ENCODE assay signal across 10 mouse cellular contexts in the genomic region with DNA sequence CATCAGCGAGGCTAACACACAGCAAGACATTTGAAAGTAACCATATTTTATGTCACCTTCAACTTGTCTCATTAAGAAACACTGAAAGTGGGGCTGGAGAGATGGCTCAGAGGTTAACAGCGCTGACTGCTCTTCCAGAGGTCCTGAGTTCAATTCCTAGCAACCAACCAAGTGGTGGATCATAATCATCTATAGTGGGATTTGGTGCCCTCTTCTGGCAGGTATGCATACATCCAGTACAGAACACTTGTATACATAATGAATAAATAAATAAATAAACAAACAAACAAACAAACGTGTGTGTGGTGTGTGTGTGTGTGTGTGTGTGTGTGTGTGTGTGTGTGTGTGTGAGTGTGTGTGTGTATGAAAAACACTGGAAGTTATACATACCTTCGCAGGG. TPM values are rescaled to one million over a fixed set of nuclear protein-coding genes. Genes with fewer than 3 reads are reported as not detected.
A peak's percentile ranks its signal among the peaks of the same experiment; 100 is the strongest.
DNase-seq lines count a peak whose midpoint lies in the region; ATAC-seq and TF ChIP-seq lines count a peak whose summit lies in the region.
"Had no signal": no experiment of that assay in that cellular context is flagged by ENCODE, and none has a peak within 500 bp of the region (broad histone marks: within the 10 kb centered on the region; RNA-seq: fewer than 3 reads in every experiment).

No protein-coding gene starts in this region.

- TF ChIP-seq RAD21 in CH12.LX (IDR thresholded peaks at IDR 0.05; ENCODE audit: low read depth, low read length) = no peak

- intact Hi-C loops in left cerebral cortex, postnatal 14 days (cut with DNase I) = no loop called here

- H3K9me3 ChIP-seq in kidney, embryonic 14.5 days (ENCODE audit: control insufficient read depth, low read length) = no peaks in the 10 kb centered on the region
- H3K9me3 ChIP-seq in CH12.LX (replicated peaks; ENCODE audit: low read length) = peaks cover 7% of the 10 kb centered on the region

- peak overlapping the region; percentile 90; the same call in 1 of the 2 replicates for H3K27ac ChIP-seq in kidney, adult 2 months (ENCODE audit: insufficient read depth, low read depth, low read length)
- H3K27ac ChIP-seq in kidney, embryonic 14.5 days (ENCODE audit: low read depth, low read length) = no peak overlapping the region
- H3K27ac ChIP-seq in CH12.LX (ENCODE audit: insufficient read depth, low read depth) = no peak overlapping the region

- H3K79me2 ChIP-seq in CH12.LX (replicated peaks; ENCODE audit: control insufficient read depth, extremely low read depth, insufficient read depth, poor library complexity, severe bottlenecking) = no peaks in the 10 kb centered on the region

- no peak overlapping the region for H3K4me2 ChIP-seq in kidney, embryonic 14.5 days (replicated peaks; ENCODE audit: low read depth, low read length)
- no peak overlapping the region for H3K4me2 ChIP-seq in CH12.LX (ENCODE audit: insufficient read depth, low read depth, poor library complexity, severe bottlenecking)
- H3K4me2 ChIP-seq: heart, embryonic 11.5 days had no signal

- H3K36me3 ChIP-seq in kidney, adult 2 months (ENCODE audit: control insufficient read depth, insufficient read depth, low read length) = peaks cover 5% of the 10 kb centered on the region; the same call in 1 of the 2 replicates
- H3K36me3 ChIP-seq in kidney, embryonic 14.5 days (ENCODE audit: control insufficient read depth, insufficient read depth, low read length) = peaks cover 35% of the 10 kb centered on the region; the same call in 1 of the 2 replicates
- peaks cover 14 to 64% of the 10 kb centered on the region in 2 experiments for H3K36me3 ChIP-seq in CH12.LX (replicated peaks in 1 of 2; ENCODE audit: control insufficient read depth in 1 of 2, insufficient read depth in 1 of 2, low read length in 1 of 2)

- H3K9ac ChIP-seq in kidney, embryonic 14.5 days (ENCODE audit: low read depth, low read length) = no peak overlapping the region
- no peak overlapping the region for H3K9ac ChIP-seq in CH12.LX (ENCODE audit: insufficient read depth, low read depth)

- WGBS in kidney, adult 2 months = 78% methylated on average over 4 of the region's 4 CpGs
- WGBS in kidney, embryonic 14.5 days = 85% methylated on average over 4 of the region's 4 CpGs

- TF ChIP-seq CTCF in kidney, adult 2 months (conservative IDR thresholded peaks at IDR 0.05; ENCODE audit: insufficient read depth, insufficient read length, low read depth, low read length) = no peak
- TF ChIP-seq CTCF in CH12.LX (conservative IDR thresholded peaks at IDR 0.05 in 1 of 2, IDR thresholded peaks at IDR 0.05 in 1 of 2; ENCODE audit: low read depth in 2 of 2, low read length in 2 of 2) = peak in 1 of 2 experiments; percentile 27; a peak in 2 of 4 replicates

- DNase-seq in kidney, adult 2 months = peak; percentile 35
- DNase-seq in 3T3-L1 (ENCODE audit: low read depth, low spot score) = peak; percentile 59
- peak; percentile 24 for DNase-seq in CH12.LX (ENCODE audit: extremely low read depth)
- peak; percentile 21 for DNase-seq in c-Kit-positive CD71-positive TER-119-negative erythroid progenitor cells, embryonic 14.5 days (ENCODE audit: low read depth)
- no peak for DNase-seq in embryo, embryonic 9.5 days (ENCODE audit: extremely low spot score)
- no peak for DNase-seq in left cerebral cortex, postnatal 14 days (ENCODE audit: low spot score in 2 of 2)
- no peak for DNase-seq in adrenal gland, postnatal 36 days
- DNase-seq: cerebellum, adult 9-10 months had no signal

- H3K4me3 ChIP-seq in kidney, adult 2 months (ENCODE audit: insufficient read depth, low read depth, low read length) = no peak overlapping the region
- H3K4me3 ChIP-seq in kidney, embryonic 14.5 days (ENCODE audit: low read length) = no peak overlapping the region
- no peak overlapping the region for H3K4me3 ChIP-seq in CH12.LX (replicated peaks in 1 of 3; ENCODE audit: low read depth in 2 of 3, low read length in 2 of 3, poor library complexity in 1 of 3)

- TF ChIP-seq POLR2A in kidney, adult 2 months (IDR thresholded peaks at IDR 0.05; ENCODE audit: low read depth, low read length) = no peak
- no peak for TF ChIP-seq POLR2A in CH12.LX (IDR thresholded peaks at IDR 0.05; ENCODE audit: low read depth, low read length)

- no peaks in the 10 kb centered on the region for H3K27me3 ChIP-seq in kidney, adult 2 months (replicated peaks; ENCODE audit: control insufficient read depth, insufficient read depth, low read length)
- H3K27me3 ChIP-seq in kidney, embryonic 14.5 days (ENCODE audit: control insufficient read depth, insufficient read depth, low read length) = no peaks in the 10 kb centered on the region
- H3K27me3 ChIP-seq in CH12.LX (replicated peaks) = no peaks in the 10 kb centered on the region

- H3K4me1 ChIP-seq in kidney, adult 2 months (ENCODE audit: control insufficient read depth, insufficient read depth, low read length) = peaks cover 12% of the 10 kb centered on the region; the same call in 1 of the 2 replicates
- no peaks in the 10 kb centered on the region for H3K4me1 ChIP-seq in kidney, embryonic 14.5 days (ENCODE audit: control insufficient read depth, insufficient read depth, low read length)
- no peaks in the 10 kb centered on the region for H3K4me1 ChIP-seq in CH12.LX (ENCODE audit: control insufficient read depth in 1 of 2, insufficient read depth in 2 of 2)

- in situ Hi-C loops in CH12.LX (cut with MboI; ENCODE audit: low pct_ligation_motif_present, low pct_unique_long_range_greater_than_20kb, low sequenced_read_pairs) = no loop called here

- no peak for TF ChIP-seq EP300 in CH12.LX (IDR thresholded peaks at IDR 0.05; ENCODE audit: low read length)

- ATAC-seq in kidney, embryonic 14.5 days (ENCODE audit: low FRiP score, low TSS enrichment) = no peak

- dilution Hi-C loops in CH12.LX (cut with MboI; ENCODE audit: extremely low pct_ligation_motif_present, extremely low pct_unique_long_range_greater_than_20kb, low sequenced_read_pairs) = no loop called here

TF ChIP-seq in CH12.LX, 34 proteins besides CTCF, POLR2A, EP300 and RAD21:
- no peak for TF ChIP-seq ELF1 (IDR thresholded peaks at IDR 0.05; ENCODE audit: low read depth, low read length)

RNA-seq across cellular contexts. Expression of gene Paip1, which starts 39.6 kb away (rescaled TPM):
- 19.8 and 23.9 TPM in 2 replicates for polyA plus RNA-seq in kidney, adult 2 months (2012; rRNA removed)
- 91.4 and 101 TPM in 2 replicates for polyA plus RNA-seq in kidney, embryonic 14.5 days (2014; fragmentation: Nextera tagmentation; extraction: Ambion mirVana)
- total RNA-seq in CH12.LX (2012; rRNA removed) = 25.7 and 29.2 TPM in 2 replicates
- 53.2 and 55.7 TPM in 2 replicates for total RNA-seq in CH12.LX (2014; rRNA removed)
- 37.5 and 44.7 TPM in 2 replicates for polyA plus RNA-seq in CH12.LX (2012; ENCODE audit: insufficient read length, low read depth)
- total RNA-seq in left cerebral cortex, postnatal 14 days (2021) = 100 to 1,000 TPM in 1 of 2 experiments, 10 to 100 TPM in 1; 96.3 to 101 TPM
- total RNA-seq in adrenal gland, postnatal 36 days (2021) = 100 to 1,000 TPM; 125 to 145 TPM

Comparison
In these comparisons a context has a peak if more than half of its experiments do, and no peak if none do; other contexts are left out.
1. DNase-seq: peak in kidney, adult 2 months (single experiment), 3T3-L1 (single experiment), CH12.LX (single experiment) and c-Kit-positive CD71-positive TER-119-negative erythroid progenitor cells, embryonic 14.5 days (single experiment); none in embryo, embryonic 9.5 days (single experiment), left cerebral cortex, postnatal 14 days (0 of 2) and adrenal gland, postnatal 36 days (0 of 2).